Mouse (Mus musculus) forebrain, postnatal 0 days (tissue): ENCODE measurements at regions not wholly inside any gene's neighbourhood (a gene's known extent, or its start where the extent isn't known, plus 50 kb on each side); places are given as distances from the start of the nearest gene placed in this dataset.

Experiments
- ATAC-seq: fragments of 200-750 bp; cut with Nextera tagmentation; 2 replicates; pipeline ENCODE4 v1.8.0; 2017; ENCODE audit warnings: mild to moderate bottlenecking, moderate library complexity
- DNase-seq: peaks from one replicate; pipeline ENCODE4 v3.0.0-alpha.2; 2015
- H3K27ac ChIP-seq: fragments of 300-500 bp; sonication (generic); 2 replicates; pipeline ENCODE4 v1.5.1; 2014; ENCODE audit warnings: low read depth, mild to moderate bottlenecking, antibody characterized with exemption, low read length, moderate library complexity, mixed read lengths
- H3K27me3 ChIP-seq: fragments of 300-500 bp; sonication (generic); 2 replicates; pipeline ENCODE4 v1.6.1; 2014; ENCODE audit warnings: mild to moderate bottlenecking, low read length, mixed read lengths; ENCODE audit not compliant: insufficient read depth
- H3K36me3 ChIP-seq: fragments of 300-500 bp; sonication (generic); 2 replicates; pipeline ENCODE4 v1.6.1; 2014; ENCODE audit warnings: mild to moderate bottlenecking, moderate library complexity; ENCODE audit not compliant: insufficient read depth
- H3K4me1 ChIP-seq: fragments of 300-500 bp; sonication (generic); 2 replicates; pipeline ENCODE4 v1.6.1; 2014; ENCODE audit warnings: antibody characterized with exemption; ENCODE audit not compliant: insufficient read depth
- H3K4me2 ChIP-seq: fragments of 300-500 bp; sonication (generic); 2 replicates; pipeline ENCODE4 v1.6.1; 2014; ENCODE audit warnings: low read depth, mild to moderate bottlenecking, moderate library complexity
- H3K4me3 ChIP-seq: fragments of 300-500 bp; sonication (generic); 2 replicates; pipeline ENCODE4 v1.5.1; 2014; ENCODE audit warnings: low read depth, low read length, mixed read lengths
- H3K9ac ChIP-seq: fragments of 300-500 bp; sonication (generic); 2 replicates; pipeline ENCODE4 v1.6.1; 2014; ENCODE audit warnings: mild to moderate bottlenecking
- H3K9me3 ChIP-seq: fragments of 300-500 bp; sonication (generic); 2 replicates; pipeline ENCODE4 v1.6.1; 2016; ENCODE audit warnings: low read length
- CTCF ChIP-seq: sonication (generic); IDR thresholded peaks from 2 replicates; pipeline ENCODE4 v1.5.1; 2016; ENCODE audit warnings: antibody characterized with exemption, control low read depth, low read depth
- WGBS: fragments of 180-500 bp; shearing (Covaris S2); extraction: QIAGEN DNeasy Blood & Tissue Kit; methylation state at CpG from one replicate; pipeline ENCODE4 v1.1.7; 2014; 5-methylcytosine and 5-hydroxymethylcytosine counted together

DNA sequence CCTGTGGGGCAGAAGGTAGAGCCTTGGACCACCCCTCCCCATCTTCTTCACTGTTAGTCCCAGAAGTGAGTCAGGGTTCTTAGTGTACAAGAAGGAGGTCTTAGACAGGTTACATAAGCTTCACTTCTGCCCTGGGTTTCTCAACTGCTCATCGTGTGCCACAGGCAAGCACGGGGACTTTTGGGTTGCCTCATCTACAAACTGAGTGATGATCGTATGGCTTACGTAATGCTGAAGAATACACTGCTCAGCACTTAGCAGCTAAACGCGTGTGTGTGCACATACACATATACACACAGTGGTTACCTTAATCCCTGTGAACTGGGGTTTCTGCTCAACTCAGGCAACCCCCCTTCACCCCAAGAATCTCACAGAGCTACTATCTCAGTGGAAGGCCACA is 163.1 kb upstream of the Zc3h12a start:
- Histone ChIP-seq H3K4me1 (0 out of 2 replicates have a peak, but pooled peaks cover 2% of the 10 kb centered on the region), H3K9me3 (no peaks in the 10 kb centered on the region), H3K4me3 (no peak overlapping the region), H3K27me3 (no peaks in the 10 kb centered on the region), H3K27ac (no peak overlapping the region), H3K4me2 (no peak overlapping the region), H3K36me3 (no peaks in the 10 kb centered on the region), H3K9ac (no peak overlapping the region)
- TF ChIP-seq CTCF: no peak
- no peak for ATAC-seq
- WGBS: 85% methylated on average over 6 of the region's 6 CpGs
- no peak for DNase-seq

DNA sequence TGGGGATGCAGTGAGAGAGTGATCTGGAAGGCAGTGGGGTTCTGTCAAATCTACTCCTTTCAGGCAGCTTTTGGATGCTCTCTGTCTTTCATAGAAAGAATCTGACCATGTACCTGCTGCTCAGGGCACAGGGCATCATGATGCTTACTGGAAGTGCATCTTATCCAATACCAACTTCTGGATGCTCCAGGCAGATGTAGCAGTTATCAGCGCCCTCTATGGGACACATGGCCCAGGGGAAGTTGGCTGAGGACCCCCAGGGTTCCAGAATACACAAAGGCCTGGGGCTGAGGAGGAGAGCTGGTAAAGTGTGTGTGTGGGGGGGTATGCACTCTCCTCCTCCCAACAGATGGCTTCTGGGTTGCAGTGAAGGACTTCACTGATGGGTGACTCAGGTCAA is 162.1 kb upstream of the Zc3h12a start:
- H3K36me3 ChIP-seq: no peaks in the 10 kb centered on the region
- no peaks in the 10 kb centered on the region for H3K9me3 ChIP-seq
- no peak for DNase-seq
- peak; percentile 43; the same call in 1 of the 2 replicates for TF ChIP-seq CTCF
- no peak overlapping the region for H3K4me3 ChIP-seq
- ATAC-seq: no peak
- H3K27me3 ChIP-seq: no peaks in the 10 kb centered on the region
- H3K4me2 ChIP-seq: no peak overlapping the region
- H3K4me1 ChIP-seq: 0 out of 2 replicates have a peak, but pooled peaks cover 2% of the 10 kb centered on the region
- WGBS: 15% methylated on average over 1 of the region's 1 CpGs
- no peak overlapping the region for H3K27ac ChIP-seq
- no peak overlapping the region for H3K9ac ChIP-seq

DNA sequence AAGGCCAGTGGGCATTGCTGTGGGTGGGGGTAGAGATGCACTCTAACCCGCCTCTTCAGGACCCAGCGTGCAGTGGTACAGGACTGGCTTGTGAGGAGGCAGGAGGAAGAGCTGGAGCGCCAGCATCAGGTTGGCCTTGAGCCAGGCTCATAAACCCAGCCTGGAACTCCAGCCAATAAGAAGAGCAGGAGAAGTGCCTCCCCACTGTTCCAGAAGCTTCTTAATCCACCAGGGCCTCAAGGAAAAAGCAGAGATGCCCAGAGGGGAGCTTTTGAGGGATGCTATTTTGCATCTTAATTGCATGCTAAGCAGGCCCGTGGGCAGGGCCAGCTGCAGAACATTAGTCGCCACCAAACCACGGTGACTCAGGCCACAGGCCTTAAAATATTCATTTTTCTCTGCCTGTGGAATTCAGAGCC is 161.4 kb upstream of the Zc3h12a start:
- WGBS: 20% methylated on average over 6 of the region's 6 CpGs
- DNase-seq (peak; percentile 60), ATAC-seq (peak; percentile 70)
- no peaks in the 10 kb centered on the region for H3K36me3 ChIP-seq
- H3K4me1 ChIP-seq: 0 out of 2 replicates have a peak, but pooled peaks cover 2% of the 10 kb centered on the region
- H3K4me3 ChIP-seq: no peak overlapping the region
- no peaks in the 10 kb centered on the region for H3K9me3 ChIP-seq
- no peak overlapping the region for H3K9ac ChIP-seq
- TF ChIP-seq CTCF: no peak
- no peak overlapping the region for H3K27ac ChIP-seq
- no peaks in the 10 kb centered on the region for H3K27me3 ChIP-seq
- no peak overlapping the region for H3K4me2 ChIP-seq

DNA sequence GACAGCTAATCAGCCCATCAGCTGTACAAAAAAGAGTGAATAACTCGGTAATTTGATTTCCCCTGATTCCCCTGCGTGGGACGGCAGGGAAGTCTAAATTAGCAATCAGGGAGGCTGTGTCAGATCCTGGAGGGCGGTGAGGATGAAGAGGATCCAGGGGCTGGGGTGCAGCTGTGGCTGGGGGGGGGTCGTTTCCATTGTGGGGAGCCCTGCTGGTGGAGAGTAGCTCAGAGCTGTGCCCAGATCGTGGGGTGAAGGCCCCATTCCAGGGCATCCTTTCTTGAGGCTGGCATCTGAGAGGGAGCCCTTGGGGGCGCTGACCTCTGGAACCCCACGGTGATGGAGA is 155.3 kb upstream of the Zc3h12a start:
- ATAC-seq: no peak
- 17% methylated on average over 8 of the region's 8 CpGs for WGBS
- Histone ChIP-seq H3K4me2 (peak overlapping the region; percentile 50), H3K9me3 (no peaks in the 10 kb centered on the region), H3K36me3 (no peaks in the 10 kb centered on the region), H3K4me1 (peaks cover 13% of the 10 kb centered on the region), H3K27me3 (no peaks in the 10 kb centered on the region; the same call in 1 of the 2 replicates), H3K27ac (0 out of 2 replicates have a peak overlapping the region, but pooled peaks have one; percentile 45), H3K9ac (peak overlapping the region; percentile 23; the same call in 1 of the 2 replicates), H3K4me3 (peak overlapping the region; percentile 25; the same call in 1 of the 2 replicates)
- DNase-seq: no peak
- TF ChIP-seq CTCF: no peak

DNA sequence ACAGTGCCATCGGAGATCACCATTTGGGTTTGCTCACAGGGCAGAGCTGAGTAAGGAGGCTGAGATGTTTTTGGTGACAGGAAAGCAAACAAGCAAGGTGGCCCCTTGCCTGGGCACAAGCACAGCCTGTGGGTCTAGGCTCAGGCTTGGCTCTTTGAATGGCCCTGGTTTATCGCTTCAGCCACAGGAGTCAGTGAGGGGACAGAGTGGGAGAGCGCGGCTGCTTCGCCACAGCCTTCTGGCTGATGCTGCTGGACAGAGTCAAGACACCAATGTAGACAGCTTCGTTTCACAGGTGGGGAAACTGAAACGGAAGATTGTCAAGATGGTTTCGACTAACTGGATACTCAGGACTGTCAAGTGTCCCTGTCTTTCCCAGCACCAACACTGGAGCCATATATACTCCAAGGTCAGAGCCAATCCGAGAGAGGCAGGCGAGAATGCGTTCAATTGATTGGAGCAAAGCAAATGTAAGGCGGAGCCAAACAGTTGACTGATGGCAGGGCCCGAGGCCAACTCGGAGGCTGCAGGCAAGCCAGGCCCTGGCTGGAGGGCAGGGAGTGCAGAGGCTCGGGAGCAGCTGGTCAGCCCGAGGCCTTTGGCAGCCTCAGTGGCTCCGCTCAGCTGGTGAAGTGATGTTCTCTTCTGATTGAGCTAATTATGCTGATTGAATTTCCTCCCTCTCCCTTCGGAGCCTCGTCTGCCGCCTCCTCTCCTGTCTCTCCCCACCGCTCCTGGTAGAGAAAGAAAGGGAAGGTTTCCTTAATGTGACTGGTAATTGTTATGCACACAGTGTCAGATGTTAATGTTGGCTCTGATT is 154.7 kb upstream of the Zc3h12a start:
- ATAC-seq: peak; percentile 93
- no peaks in the 10 kb centered on the region; the same call in 1 of the 2 replicates for H3K27me3 ChIP-seq
- H3K27ac ChIP-seq: peak overlapping the region; percentile 45; the same call in 1 of the 2 replicates
- peak overlapping the region; percentile 23 for H3K9ac ChIP-seq
- no peak for TF ChIP-seq CTCF
- WGBS: 15% methylated on average over 21 of the region's 21 CpGs
- peak overlapping the region; percentile 50 for H3K4me2 ChIP-seq
- DNase-seq: peak; percentile 89
- H3K36me3 ChIP-seq: no peaks in the 10 kb centered on the region
- H3K4me1 ChIP-seq: peaks cover 13% of the 10 kb centered on the region
- H3K9me3 ChIP-seq: no peaks in the 10 kb centered on the region
- H3K4me3 ChIP-seq: peak overlapping the region; percentile 25

DNA sequence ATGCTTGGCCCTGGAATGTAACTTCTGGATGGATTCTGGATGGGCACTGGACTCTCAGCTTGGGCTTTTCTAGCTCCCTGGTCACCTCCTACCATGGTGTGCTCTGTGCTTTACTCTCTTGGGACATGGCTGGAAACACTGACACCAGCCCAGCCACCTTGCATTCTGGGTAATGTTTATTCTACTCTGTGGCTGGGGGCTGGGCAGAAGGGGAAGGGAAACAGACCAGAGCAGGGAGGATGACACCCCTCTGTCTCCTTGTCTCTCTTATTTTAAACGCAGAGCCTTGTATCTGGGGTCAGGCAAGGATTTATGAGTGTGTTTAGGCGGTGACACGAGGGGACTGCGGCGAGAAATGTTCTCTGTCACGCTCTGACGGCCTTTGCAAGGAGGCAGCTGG is 151.5 kb upstream of the Zc3h12a start:
- Histone ChIP-seq H3K9me3 (no peaks in the 10 kb centered on the region), H3K4me2 (no peak overlapping the region), H3K27me3 (peaks cover 11% of the 10 kb centered on the region), H3K9ac (no peak overlapping the region), H3K4me1 (peaks cover 13% of the 10 kb centered on the region), H3K27ac (no peak overlapping the region), H3K4me3 (no peak overlapping the region), H3K36me3 (no peaks in the 10 kb centered on the region)
- WGBS: 73% methylated on average over 7 of the region's 7 CpGs
- TF ChIP-seq CTCF: no peak
- DNase-seq (no peak), ATAC-seq (no peak)

DNA sequence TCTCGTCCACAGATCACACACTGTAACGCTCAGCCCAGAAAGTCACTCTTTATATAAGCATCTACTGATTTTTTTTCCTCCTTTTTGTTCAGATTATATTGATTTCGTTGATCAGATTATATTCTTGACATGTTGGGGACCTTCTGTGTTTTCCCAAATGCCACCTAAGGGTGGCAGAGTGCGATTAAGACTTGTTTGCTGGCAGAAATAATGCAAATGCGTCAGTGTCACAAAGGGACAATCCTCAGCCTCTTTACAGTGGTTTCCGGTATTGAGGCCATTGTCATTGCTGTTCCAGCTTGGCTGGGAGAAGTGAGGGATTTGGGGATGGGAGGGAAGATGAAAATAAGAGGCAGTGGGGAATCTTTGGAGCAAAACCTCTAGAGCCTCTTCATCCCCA is 149.2 kb upstream of the Zc3h12a start:
- Histone ChIP-seq H3K27ac (no peak overlapping the region), H3K36me3 (no peaks in the 10 kb centered on the region), H3K27me3 (peaks cover 11% of the 10 kb centered on the region), H3K9ac (no peak overlapping the region), H3K4me1 (no peaks in the 10 kb centered on the region; the same call in 1 of the 2 replicates), H3K4me3 (no peak overlapping the region), H3K4me2 (no peak overlapping the region), H3K9me3 (no peaks in the 10 kb centered on the region)
- DNase-seq: no peak
- no peak for ATAC-seq
- WGBS: 50% methylated on average over 6 of the region's 6 CpGs
- peak; percentile 31; the same call in 1 of the 2 replicates for TF ChIP-seq CTCF
